Mouse (Mus musculus) stomach, postnatal 0 days (tissue): ENCODE measurements around the gene Kalrn.
A peak's percentile ranks its signal among the peaks of the same experiment; 100 is the strongest.

ENCODE experiments used
- CTCF ChIP-seq: IDR thresholded peaks from 2 replicates; pipeline ENCODE4 v1.5.1; 2016; ENCODE audit warnings: antibody characterized with exemption, low read depth, mild to moderate bottlenecking, moderate library complexity
- EP300 ChIP-seq: optimal IDR thresholded peaks from 2 replicates; pipeline ENCODE3; 2016; ENCODE audit warnings: antibody characterized with exemption

DNA sequence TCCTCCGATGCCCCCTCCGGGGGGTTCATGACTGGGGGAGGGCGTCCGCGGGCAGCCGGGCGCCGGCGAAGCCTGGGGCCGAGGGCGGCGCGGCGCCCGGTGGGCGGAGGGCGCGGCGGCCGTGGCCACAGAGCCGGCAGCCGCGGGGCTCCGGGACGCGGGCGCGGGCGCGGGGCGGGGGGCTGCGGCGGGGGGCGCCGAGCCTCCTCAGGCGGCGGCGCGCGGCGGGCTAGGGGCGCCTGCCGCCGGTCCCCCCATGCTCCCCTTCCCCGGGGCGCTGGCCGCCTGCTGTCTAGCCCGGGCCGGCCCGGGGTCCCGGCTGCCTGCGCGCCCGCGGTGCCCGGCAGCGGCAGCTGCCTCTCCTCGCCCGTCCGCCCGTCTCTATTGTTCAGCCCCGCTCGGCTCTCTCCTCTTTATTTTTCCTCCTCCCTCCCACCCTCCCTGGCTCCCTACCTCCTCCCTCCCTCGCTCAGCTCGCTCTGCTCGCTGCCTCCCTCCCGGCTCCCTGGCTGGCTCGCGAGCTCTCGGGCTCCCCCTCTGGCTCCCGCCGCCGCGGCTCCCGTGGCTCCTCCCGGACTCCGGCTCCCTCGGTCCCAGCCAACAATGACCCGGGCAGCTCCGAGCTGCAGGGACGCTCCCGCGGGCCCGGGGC, at the start of gene Kalrn:
- TF ChIP-seq EP300 (no peak), CTCF (peak; percentile 79)
